Mouse (Mus musculus): ENCODE data around the gene Rag2. TPM values are rescaled to one million over a fixed set of nuclear protein-coding genes. Genes with fewer than 3 reads are reported as not detected.

Gene Rag2
- total RNA-seq (2021), result not detected
- long read RNA-seq, result 0 reads

- no peak for DNase-seq (ENCODE audit: low spot score in 2 of 2)
These were observed at the start of gene Rag2 for GRCm38 (mm10) chr2:101624526-101624925. TSS of gene Rag2 (plus strand) at chr2:101624718.

GRCm38 (mm10) chr2:101577243-101577642, 47.3 kb upstream of the Rag2 start:
- no peak for DNase-seq (ENCODE audit: low spot score in 2 of 2)

GRCm38 (mm10) chr2:101580027-101580426, 44.5 kb upstream of the Rag2 start:
- DNase-seq (ENCODE audit: low spot score in 2 of 2), result no peak

GRCm38 (mm10) chr2:101580428-101580827, 44.1 kb upstream of the Rag2 start:
- DNase-seq (ENCODE audit: low spot score in 2 of 2), result no peak

- no peak for DNase-seq (ENCODE audit: low spot score in 2 of 2)
These were observed 43.5 kb upstream of the Rag2 start for GRCm38 (mm10) chr2:101580977-101581376.

GRCm38 (mm10) chr2:101581418-101581817, 43.1 kb upstream of the Rag2 start:
- DNase-seq (ENCODE audit: low spot score in 2 of 2), result no peak

- DNase-seq (ENCODE audit: low spot score in 2 of 2), result no peak
These were observed 33.2 kb upstream of the Rag2 start for GRCm38 (mm10) chr2:101591356-101591755.

GRCm38 (mm10) chr2:101592023-101592841, 32.3 kb upstream of the Rag2 start:
- DNase-seq (ENCODE audit: low spot score in 2 of 2), result no peak

GRCm38 (mm10) chr2:101592886-101593285, 31.6 kb upstream of the Rag2 start:
- no peak for DNase-seq (ENCODE audit: low spot score in 2 of 2)

- no peak for DNase-seq (ENCODE audit: low spot score in 2 of 2)
These were observed 29.8 kb upstream of the Rag2 start for GRCm38 (mm10) chr2:101594681-101595080.

GRCm38 (mm10) chr2:101597186-101597585, 27.3 kb upstream of the Rag2 start:
- no peak for DNase-seq (ENCODE audit: low spot score in 2 of 2)

GRCm38 (mm10) chr2:101598190-101599181, 26.0 kb upstream of the Rag2 start:
- DNase-seq (ENCODE audit: low spot score in 2 of 2), result no peak

- peak in 1 of 2 experiments; percentile 48 for DNase-seq (ENCODE audit: low spot score in 2 of 2)
These were observed 23.8 kb upstream of the Rag2 start for GRCm38 (mm10) chr2:101600703-101601102.

GRCm38 (mm10) chr2:101603099-101603498, 21.4 kb upstream of the Rag2 start:
- DNase-seq (ENCODE audit: low spot score in 2 of 2), result no peak

GRCm38 (mm10) chr2:101608232-101608894, 16.2 kb upstream of the Rag2 start:
- DNase-seq (ENCODE audit: low spot score in 2 of 2), result no peak

- DNase-seq (ENCODE audit: low spot score in 2 of 2), result no peak
These were observed 13.7 kb upstream of the Rag2 start for GRCm38 (mm10) chr2:101610861-101611260.

GRCm38 (mm10) chr2:101615464-101616305, 8.8 kb upstream of the Rag2 start:
- no peak for DNase-seq (ENCODE audit: low spot score in 2 of 2)

GRCm38 (mm10) chr2:101618373-101618772, 6.1 kb upstream of the Rag2 start:
- DNase-seq (ENCODE audit: low spot score in 2 of 2), result no peak

- DNase-seq (ENCODE audit: low spot score in 2 of 2), result no peak
These were observed 3.6 kb upstream of the Rag2 start for GRCm38 (mm10) chr2:101620899-101621298.

GRCm38 (mm10) chr2:101621611-101622010, 2.9 kb upstream of the Rag2 start:
- DNase-seq (ENCODE audit: low spot score in 2 of 2), result no peak
